Mouse (Mus musculus) forebrain, postnatal 0 days (tissue): ENCODE results near the gene Arnt2. TPM values are rescaled to one million over a fixed set of nuclear protein-coding genes. Genes with fewer than 3 reads are reported as not detected.

Experiments
- ATAC-seq: fragments of 200-750 bp; cut with Nextera tagmentation; 2 replicates; pipeline ENCODE4 v1.8.0; 2017; ENCODE audit warnings: mild to moderate bottlenecking, moderate library complexity
- DNase-seq: peaks from one replicate; pipeline ENCODE4 v3.0.0-alpha.2; 2015
- H3K27ac ChIP-seq: fragments of 300-500 bp; sonication (generic); 2 replicates; pipeline ENCODE4 v1.5.1; 2014; ENCODE audit warnings: low read depth, mild to moderate bottlenecking, antibody characterized with exemption, low read length, moderate library complexity, mixed read lengths
- H3K27me3 ChIP-seq: fragments of 300-500 bp; sonication (generic); 2 replicates; pipeline ENCODE4 v1.6.1; 2014; ENCODE audit warnings: mild to moderate bottlenecking, low read length, mixed read lengths; ENCODE audit not compliant: insufficient read depth
- H3K36me3 ChIP-seq: fragments of 300-500 bp; sonication (generic); 2 replicates; pipeline ENCODE4 v1.6.1; 2014; ENCODE audit warnings: mild to moderate bottlenecking, moderate library complexity; ENCODE audit not compliant: insufficient read depth
- H3K4me1 ChIP-seq: fragments of 300-500 bp; sonication (generic); 2 replicates; pipeline ENCODE4 v1.6.1; 2014; ENCODE audit warnings: antibody characterized with exemption; ENCODE audit not compliant: insufficient read depth
- H3K4me2 ChIP-seq: fragments of 300-500 bp; sonication (generic); 2 replicates; pipeline ENCODE4 v1.6.1; 2014; ENCODE audit warnings: low read depth, mild to moderate bottlenecking, moderate library complexity
- H3K4me3 ChIP-seq: fragments of 300-500 bp; sonication (generic); 2 replicates; pipeline ENCODE4 v1.5.1; 2014; ENCODE audit warnings: low read depth, low read length, mixed read lengths
- H3K9ac ChIP-seq: fragments of 300-500 bp; sonication (generic); 2 replicates; pipeline ENCODE4 v1.6.1; 2014; ENCODE audit warnings: mild to moderate bottlenecking
- H3K9me3 ChIP-seq: fragments of 300-500 bp; sonication (generic); 2 replicates; pipeline ENCODE4 v1.6.1; 2016; ENCODE audit warnings: low read length
- CTCF ChIP-seq: sonication (generic); IDR thresholded peaks from 2 replicates; pipeline ENCODE4 v1.5.1; 2016; ENCODE audit warnings: antibody characterized with exemption, control low read depth, low read depth
- WGBS: fragments of 180-500 bp; shearing (Covaris S2); extraction: QIAGEN DNeasy Blood & Tissue Kit; methylation state at CpG from one replicate; pipeline ENCODE4 v1.1.7; 2014; 5-methylcytosine and 5-hydroxymethylcytosine counted together
- polyA plus RNA-seq: library from polyadenylated mRNA; unstranded; fragments of >200 nt; fragmentation: Nextera tagmentation; extraction: Ambion mirVana; gene quantifications from 2 replicates; pipeline ENCODE4 v1.2.1, GENCODE M21; 2015
- total RNA-seq: library from RNA; depleted of rRNA; stranded (reverse); fragments of >200 nt; gene quantifications from 2 replicates; pipeline ENCODE4 v1.2.3, GENCODE M21; 2014

The Arnt2 gene
- total and polyA plus RNA-seq, 2 experiments from 2014 or later = 61.9 to 138 TPM

DNA sequence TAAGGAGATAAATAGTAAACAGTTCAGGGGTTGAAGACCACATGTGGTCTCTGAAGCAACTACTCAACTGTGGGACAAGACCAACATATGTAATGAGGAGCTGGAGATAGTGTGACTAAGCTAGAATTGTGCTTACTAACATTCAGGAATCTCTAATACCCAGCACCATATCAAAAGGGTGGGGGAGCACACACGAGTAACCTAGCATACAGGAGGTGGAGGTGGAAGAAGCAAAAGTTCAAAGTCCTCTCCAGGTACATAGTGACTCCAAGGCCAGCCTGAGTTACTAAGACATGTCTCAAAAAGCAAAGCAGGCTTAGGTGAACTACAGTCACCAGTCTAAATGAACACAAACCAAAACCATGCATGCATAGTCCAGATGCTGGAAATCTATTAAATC lies 29.6 kb upstream of the Arnt2 start:
- H3K4me3 ChIP-seq = no peak overlapping the region
- no peaks in the 10 kb centered on the region for H3K27me3 ChIP-seq
- H3K4me2 ChIP-seq = no peak overlapping the region
- WGBS = 65% methylated on average over 1 of the region's 1 CpGs
- ATAC-seq (no peak), DNase-seq (no peak)
- H3K36me3 ChIP-seq = no peaks in the 10 kb centered on the region
- H3K9ac ChIP-seq = no peak overlapping the region
- no peak overlapping the region for H3K27ac ChIP-seq
- no peaks in the 10 kb centered on the region for H3K4me1 ChIP-seq
- H3K9me3 ChIP-seq = no peaks in the 10 kb centered on the region
- no peak for TF ChIP-seq CTCF

- H3K9ac ChIP-seq = no peak overlapping the region
- no peak overlapping the region for H3K4me3 ChIP-seq
- no peaks in the 10 kb centered on the region for H3K9me3 ChIP-seq
- H3K4me1 ChIP-seq = no peaks in the 10 kb centered on the region
- H3K36me3 ChIP-seq = no peaks in the 10 kb centered on the region
- H3K27ac ChIP-seq = no peak overlapping the region
- no peak overlapping the region for H3K4me2 ChIP-seq
- ATAC-seq (no peak), DNase-seq (no peak)
- no peak for TF ChIP-seq CTCF
- no peaks in the 10 kb centered on the region for H3K27me3 ChIP-seq
- 73% methylated on average over 2 of the region's 2 CpGs for WGBS
Observed at GRCm38 (mm10) chr7:84434901-84435300, 24.9 kb upstream of the Arnt2 start.

- Histone ChIP-seq H3K9me3 (no peaks in the 10 kb centered on the region), H3K27ac (no peak overlapping the region), H3K36me3 (no peaks in the 10 kb centered on the region), H3K4me1 (no peaks in the 10 kb centered on the region), H3K4me2 (no peak overlapping the region), H3K27me3 (no peaks in the 10 kb centered on the region), H3K9ac (no peak overlapping the region), H3K4me3 (no peak overlapping the region)
- peak; percentile 87 for ATAC-seq
- no peak for TF ChIP-seq CTCF
- peak; percentile 47 for DNase-seq
Observed at GRCm38 (mm10) chr7:84432151-84432550, 22.2 kb upstream of the Arnt2 start.

DNA sequence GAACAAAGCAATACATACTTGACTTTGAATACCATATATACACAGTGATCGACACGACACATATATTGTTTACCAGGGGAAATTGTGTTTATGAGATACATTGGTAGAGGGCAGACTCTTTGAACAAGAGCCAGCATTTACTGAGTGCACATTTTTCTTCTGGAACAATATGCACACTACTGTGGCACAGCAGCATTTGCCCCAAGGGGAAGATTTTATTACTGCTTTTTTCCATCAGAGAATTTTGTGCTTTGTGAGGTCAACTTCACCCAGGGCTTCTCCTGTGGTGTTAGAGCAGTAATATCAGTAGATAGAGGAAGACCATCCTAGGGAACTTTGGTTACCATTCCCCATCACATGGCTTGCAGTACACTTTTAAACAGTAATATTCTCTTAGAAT lies 17.2 kb upstream of the Arnt2 start:
- no peak for DNase-seq
- Histone ChIP-seq H3K4me2 (no peak overlapping the region), H3K4me3 (no peak overlapping the region), H3K27ac (no peak overlapping the region), H3K27me3 (no peaks in the 10 kb centered on the region), H3K9me3 (no peaks in the 10 kb centered on the region), H3K36me3 (no peaks in the 10 kb centered on the region), H3K4me1 (no peaks in the 10 kb centered on the region), H3K9ac (no peak overlapping the region)
- no peak for ATAC-seq
- 82% methylated on average over 2 of the region's 2 CpGs for WGBS
- no peak for TF ChIP-seq CTCF

DNA sequence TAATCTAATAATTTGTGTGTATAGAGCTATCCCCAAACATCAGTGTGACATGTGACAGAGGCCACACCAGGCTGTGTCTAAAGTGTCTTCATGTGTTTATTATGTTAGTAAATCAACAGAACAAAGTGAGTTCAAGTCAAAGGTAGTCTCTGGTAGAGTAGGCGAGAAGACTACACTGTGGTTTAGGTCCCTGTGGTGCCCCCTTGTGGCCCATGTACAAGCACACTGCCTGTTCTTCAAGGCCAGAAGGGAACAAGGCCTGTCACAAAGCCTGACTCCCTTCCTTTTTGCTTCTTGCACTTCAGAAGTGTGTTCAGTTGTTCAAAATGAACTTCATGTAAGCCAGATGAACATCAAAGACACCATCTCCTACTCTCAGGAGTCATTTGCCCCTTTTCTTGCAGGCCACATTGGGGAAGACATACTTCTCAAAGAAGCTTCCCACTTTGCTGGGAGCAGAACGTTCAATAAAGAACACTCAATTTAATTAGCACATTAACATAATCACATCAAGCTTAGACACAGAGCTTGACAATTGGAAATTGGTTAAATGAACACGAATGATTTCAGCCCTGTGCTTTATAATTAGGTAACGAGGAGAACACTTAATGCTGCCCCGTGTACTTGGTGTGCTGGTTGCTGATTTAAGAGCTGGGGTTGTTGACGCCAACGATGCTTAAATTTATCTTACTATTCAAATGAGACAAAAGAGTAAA lies 14.9 kb upstream of the Arnt2 start:
- TF ChIP-seq CTCF = peak; percentile 55
- H3K4me3 ChIP-seq = no peak overlapping the region
- no peak overlapping the region for H3K27ac ChIP-seq
- no peaks in the 10 kb centered on the region for H3K4me1 ChIP-seq
- 17% methylated on average over 7 of the region's 7 CpGs for WGBS
- no peaks in the 10 kb centered on the region for H3K9me3 ChIP-seq
- no peaks in the 10 kb centered on the region for H3K36me3 ChIP-seq
- DNase-seq = no peak
- no peaks in the 10 kb centered on the region for H3K27me3 ChIP-seq
- H3K4me2 ChIP-seq = no peak overlapping the region
- ATAC-seq = 0 out of 2 replicates have a peak, but pooled peaks have one; percentile 43
- no peak overlapping the region for H3K9ac ChIP-seq

GRCm38 (mm10) chr7:84421753-84422152 lies 11.8 kb upstream of the Arnt2 start:
- H3K36me3 ChIP-seq = no peaks in the 10 kb centered on the region
- no peak overlapping the region for H3K4me3 ChIP-seq
- ATAC-seq (no peak), DNase-seq (no peak)
- H3K4me2 ChIP-seq = no peak overlapping the region
- no peaks in the 10 kb centered on the region for H3K9me3 ChIP-seq
- H3K27me3 ChIP-seq = no peaks in the 10 kb centered on the region
- H3K9ac ChIP-seq = no peak overlapping the region
- TF ChIP-seq CTCF = no peak
- H3K27ac ChIP-seq = no peak overlapping the region
- H3K4me1 ChIP-seq = no peaks in the 10 kb centered on the region

DNA sequence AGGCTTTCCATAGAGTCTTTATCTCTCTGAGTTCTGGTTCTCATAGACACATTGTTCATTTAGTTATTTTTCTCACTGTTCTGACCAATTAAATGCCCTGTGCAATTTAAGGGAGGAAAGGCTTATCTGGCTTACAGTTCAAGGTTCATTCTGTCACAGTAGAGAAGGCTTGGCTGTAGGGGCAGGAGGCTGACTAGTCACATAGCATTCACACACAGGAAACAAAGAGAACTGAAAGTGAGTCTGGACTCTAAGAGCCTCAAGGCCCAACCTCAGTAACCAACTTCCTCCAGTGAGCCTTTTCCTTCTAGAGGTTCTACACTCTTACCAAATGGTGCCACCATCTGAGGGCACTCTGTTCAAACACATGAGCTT lies 11.3 kb upstream of the Arnt2 start:
- DNase-seq (no peak), ATAC-seq (no peak)
- H3K27ac ChIP-seq = no peak overlapping the region
- no peaks in the 10 kb centered on the region for H3K9me3 ChIP-seq
- no peak overlapping the region for H3K4me3 ChIP-seq
- H3K27me3 ChIP-seq = no peaks in the 10 kb centered on the region
- H3K9ac ChIP-seq = no peak overlapping the region
- no peak for TF ChIP-seq CTCF
- H3K4me2 ChIP-seq = no peak overlapping the region
- H3K36me3 ChIP-seq = no peaks in the 10 kb centered on the region
- no peaks in the 10 kb centered on the region for H3K4me1 ChIP-seq
